Mouse (Mus musculus) limb, embryonic 15.5 days (tissue): Measurements from ENCODE around the gene Prkcz. TPM values are rescaled to one million over a fixed set of nuclear protein-coding genes. Genes with fewer than 3 reads are reported as not detected.
"Not testable (repeated sequence)": the region's sequence is repeated elsewhere in the genome, so short reads cannot be mapped to it uniquely, and the experiment has no call there.

ENCODE experiments used
- ATAC-seq: fragments of 200-750 bp; cut with Nextera tagmentation; 2 replicates; pipeline ENCODE4 v1.8.0; 2017; ENCODE audit warnings: low read depth, moderate TSS enrichment; ENCODE audit not compliant: insufficient number of reproducible peaks, low FRiP score, low TSS enrichment
- H3K27ac ChIP-seq: fragments of 300-500 bp; sonication (generic); 2 replicates; pipeline ENCODE4 v1.5.1; 2015; ENCODE audit warnings: moderate library complexity, mild to moderate bottlenecking, inconsistent platforms
- H3K27me3 ChIP-seq: fragments of 300-500 bp; sonication (generic); 2 replicates; pipeline ENCODE4 v1.6.1; 2015; ENCODE audit warnings: inconsistent platforms
- H3K36me3 ChIP-seq: fragments of 300-500 bp; sonication (generic); 2 replicates; pipeline ENCODE4 v1.6.1; 2015; ENCODE audit warnings: inconsistent platforms
- H3K4me1 ChIP-seq: fragments of 300-500 bp; sonication (generic); 2 replicates; pipeline ENCODE4 v1.6.1; 2015; ENCODE audit warnings: inconsistent platforms
- H3K4me2 ChIP-seq: fragments of 300-500 bp; sonication (generic); 2 replicates; pipeline ENCODE4 v1.6.1; 2015; ENCODE audit warnings: mild to moderate bottlenecking, inconsistent platforms
- H3K4me3 ChIP-seq: fragments of 300-500 bp; sonication (generic); 2 replicates; pipeline ENCODE4 v1.5.1; 2015; ENCODE audit warnings: mild to moderate bottlenecking, inconsistent platforms
- H3K9ac ChIP-seq: fragments of 300-500 bp; sonication (generic); 2 replicates; pipeline ENCODE4 v1.6.1; 2015; ENCODE audit warnings: inconsistent platforms
- H3K9me3 ChIP-seq: fragments of 300-500 bp; sonication (generic); 2 replicates; pipeline ENCODE4 v1.6.1; 2016; ENCODE audit warnings: inconsistent platforms
- WGBS: fragments of 180-500 bp; shearing (Covaris S2); methylation state at CpG from one replicate; pipeline ENCODE4 v1.1.7; 2015; 5-methylcytosine and 5-hydroxymethylcytosine counted together
- polyA plus RNA-seq: library from polyadenylated mRNA; unstranded; fragments of >200 nt; fragmentation: Nextera tagmentation; extraction: Ambion mirVana; gene quantifications from 2 replicates; pipeline ENCODE4 v1.2.1, GENCODE M21; 2015

The Prkcz gene
- polyA plus RNA-seq, 1 experiment from 2014 or later: 10.5 TPM

- no peaks in the 10 kb centered on the region for H3K9me3 ChIP-seq
- no peaks in the 10 kb centered on the region for H3K4me1 ChIP-seq
- H3K4me2 ChIP-seq: no peak overlapping the region
- H3K36me3 ChIP-seq: no peaks in the 10 kb centered on the region
- no peak for ATAC-seq
- peaks cover 29% of the 10 kb centered on the region for H3K27me3 ChIP-seq
- no peak overlapping the region for H3K4me3 ChIP-seq
- no peak overlapping the region for H3K27ac ChIP-seq
- no peak overlapping the region for H3K9ac ChIP-seq
- 77% methylated on average over 7 of the region's 7 CpGs for WGBS
These were observed 6.6 kb downstream of the Prkcz start for GRCm38 (mm10) chr4:155354546-155354945.

- Histone ChIP-seq H3K4me2 (no peak overlapping the region), H3K27me3 (peaks cover 24% of the 10 kb centered on the region), H3K36me3 (no peaks in the 10 kb centered on the region), H3K4me1 (no peaks in the 10 kb centered on the region), H3K27ac (no peak overlapping the region), H3K4me3 (no peak overlapping the region), H3K9me3 (no peaks in the 10 kb centered on the region), H3K9ac (no peak overlapping the region)
- WGBS: 80% methylated on average over 6 of the region's 6 CpGs
- ATAC-seq: no peak
These were observed 7.1 kb downstream of the Prkcz start for GRCm38 (mm10) chr4:155354035-155354434.

GRCm38 (mm10) chr4:155352581-155352980, 8.6 kb downstream of the Prkcz start:
- no peak for ATAC-seq
- H3K9ac ChIP-seq: no peak overlapping the region
- H3K27ac ChIP-seq: no peak overlapping the region
- no peaks in the 10 kb centered on the region for H3K36me3 ChIP-seq
- WGBS: 88% methylated on average over 3 of the region's 3 CpGs
- H3K4me1 ChIP-seq: no peaks in the 10 kb centered on the region
- H3K4me2 ChIP-seq: no peak overlapping the region
- no peaks in the 10 kb centered on the region for H3K9me3 ChIP-seq
- peaks cover 10% of the 10 kb centered on the region; the same call in 1 of the 2 replicates for H3K27me3 ChIP-seq
- no peak overlapping the region for H3K4me3 ChIP-seq

- Histone ChIP-seq H3K9ac (no peak overlapping the region), H3K4me2 (no peak overlapping the region), H3K36me3 (no peaks in the 10 kb centered on the region), H3K4me3 (no peak overlapping the region), H3K27me3 (peaks cover 28% of the 10 kb centered on the region), H3K9me3 (no peaks in the 10 kb centered on the region), H3K4me1 (peaks cover 18% of the 10 kb centered on the region), H3K27ac (peak overlapping the region; percentile 63)
- no peak for ATAC-seq
- WGBS: 82% methylated on average over 12 of the region's 12 CpGs
These were observed 14.8 kb downstream of the Prkcz start for GRCm38 (mm10) chr4:155346350-155346749.

GRCm38 (mm10) chr4:155345608-155345953, 15.6 kb downstream of the Prkcz start:
- Histone ChIP-seq H3K36me3 (no peaks in the 10 kb centered on the region), H3K27me3 (peaks cover 28% of the 10 kb centered on the region), H3K9ac (peak overlapping the region; percentile 27; the same call in 1 of the 2 replicates), H3K27ac (no peak overlapping the region), H3K9me3 (no peaks in the 10 kb centered on the region), H3K4me2 (peak overlapping the region; percentile 77), H3K4me1 (peaks cover 18% of the 10 kb centered on the region), H3K4me3 (peak overlapping the region; percentile 44)
- peak; percentile 70 for ATAC-seq
- WGBS: 3% methylated on average over 16 of the region's 16 CpGs

GRCm38 (mm10) chr4:155344716-155345607, 16.2 kb downstream of the Prkcz start:
- H3K4me3 ChIP-seq: peak overlapping the region; percentile 44
- ATAC-seq: no peak
- no peaks in the 10 kb centered on the region for H3K36me3 ChIP-seq
- no peaks in the 10 kb centered on the region for H3K9me3 ChIP-seq
- peak overlapping the region; percentile 27; the same call in 1 of the 2 replicates for H3K9ac ChIP-seq
- 13% methylated on average over 47 of the region's 47 CpGs for WGBS
- peaks cover 28% of the 10 kb centered on the region for H3K27me3 ChIP-seq
- peaks cover 18% of the 10 kb centered on the region for H3K4me1 ChIP-seq
- peak overlapping the region; percentile 77 for H3K4me2 ChIP-seq
- 0 out of 2 replicates have a peak overlapping the region, but pooled peaks have one; percentile 27 for H3K27ac ChIP-seq

GRCm38 (mm10) chr4:155344299-155344600, 16.9 kb downstream of the Prkcz start:
- peaks cover 28% of the 10 kb centered on the region for H3K27me3 ChIP-seq
- no peaks in the 10 kb centered on the region for H3K36me3 ChIP-seq
- peak overlapping the region; percentile 77; the same call in 1 of the 2 replicates for H3K4me2 ChIP-seq
- no peak for ATAC-seq
- H3K4me1 ChIP-seq: peaks cover 18% of the 10 kb centered on the region
- no peaks in the 10 kb centered on the region for H3K9me3 ChIP-seq
- no peak overlapping the region for H3K27ac ChIP-seq
- H3K9ac ChIP-seq: no peak overlapping the region
- 53% methylated on average over 3 of the region's 3 CpGs for whole genome bisulfite sequencing
- H3K4me3 ChIP-seq: peak overlapping the region; percentile 44; the same call in 1 of the 2 replicates

- ATAC-seq: no peak
- H3K4me1 ChIP-seq: peaks cover 18% of the 10 kb centered on the region
- no peak overlapping the region for H3K27ac ChIP-seq
- peaks cover 28% of the 10 kb centered on the region for H3K27me3 ChIP-seq
- H3K4me2 ChIP-seq: peak overlapping the region; percentile 10; the same call in 1 of the 2 replicates
- H3K9ac ChIP-seq: no peak overlapping the region
- no peaks in the 10 kb centered on the region for H3K36me3 ChIP-seq
- H3K4me3 ChIP-seq: no peak overlapping the region
- 75% methylated on average over 14 of the region's 14 CpGs for WGBS
- no peaks in the 10 kb centered on the region for H3K9me3 ChIP-seq
These were observed 17.5 kb downstream of the Prkcz start for GRCm38 (mm10) chr4:155343415-155344298.

- no peak for ATAC-seq
- no peak overlapping the region for H3K4me3 ChIP-seq
- H3K9me3 ChIP-seq: no peaks in the 10 kb centered on the region
- no peak overlapping the region for H3K27ac ChIP-seq
- WGBS: 87% methylated on average over 12 of the region's 12 CpGs
- H3K9ac ChIP-seq: no peak overlapping the region
- no peaks in the 10 kb centered on the region for H3K27me3 ChIP-seq
- no peaks in the 10 kb centered on the region for H3K4me1 ChIP-seq
- H3K36me3 ChIP-seq: no peaks in the 10 kb centered on the region
- no peak overlapping the region for H3K4me2 ChIP-seq
These were observed 24.7 kb downstream of the Prkcz start for GRCm38 (mm10) chr4:155336284-155337050.

- Histone ChIP-seq H3K4me3 (no peak overlapping the region), H3K9ac (no peak overlapping the region), H3K36me3 (no peaks in the 10 kb centered on the region), H3K9me3 (no peaks in the 10 kb centered on the region), H3K27me3 (no peaks in the 10 kb centered on the region), H3K4me2 (no peak overlapping the region), H3K27ac (no peak overlapping the region), H3K4me1 (no peaks in the 10 kb centered on the region)
- no peak for ATAC-seq
- WGBS: 74% methylated on average over 7 of the region's 7 CpGs
These were observed 28.9 kb downstream of the Prkcz start for GRCm38 (mm10) chr4:155332253-155332652.

GRCm38 (mm10) chr4:155328385-155328784, 32.8 kb downstream of the Prkcz start:
- H3K27ac ChIP-seq, H3K27me3 ChIP-seq, H3K36me3 ChIP-seq, H3K9me3 ChIP-seq, ATAC-seq, H3K9ac ChIP-seq, H3K4me2 ChIP-seq, H3K4me3 ChIP-seq, H3K4me1 ChIP-seq: not testable (repeated sequence)
- WGBS: 86% methylated on average over 11 of the region's 11 CpGs
